Mouse (Mus musculus) ES-E14 (cell line): ENCODE measurements around the gene Actn1.

Experiments used
- CHD2 ChIP-seq: IDR thresholded peaks from 2 replicates; pipeline ENCODE4 v1.6.1; 2014; ENCODE audit warnings: mild to moderate bottlenecking, low read depth, low read length, inconsistent platforms
- ZC3H11A ChIP-seq: IDR thresholded peaks from 2 replicates; pipeline ENCODE4 v1.6.1; 2012; ENCODE audit warnings: low read depth, mild to moderate bottlenecking, inconsistent platforms, low read length, borderline replicate concordance

DNA sequence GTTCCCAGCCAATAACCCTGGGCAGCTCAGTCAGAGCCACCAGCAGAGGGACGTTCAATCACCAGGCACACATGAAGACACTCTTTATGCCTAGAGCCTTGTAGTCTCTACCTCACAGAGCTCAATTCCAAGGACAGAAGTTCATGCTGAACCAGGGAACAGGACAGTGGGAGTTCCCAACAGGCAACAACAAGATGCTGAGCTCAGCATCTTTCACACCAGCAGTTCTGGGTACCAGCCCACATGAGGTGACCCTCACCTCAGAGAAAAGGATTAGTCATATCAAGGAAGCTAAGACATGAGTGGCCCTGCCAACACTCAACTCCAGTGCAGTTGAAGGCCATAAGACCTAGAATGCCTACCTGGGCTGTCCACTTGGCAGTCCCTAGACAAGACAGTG, 122.4 kb downstream of the Actn1 start:
- no peak for TF ChIP-seq ZC3H11A
- no peak for TF ChIP-seq CHD2
